Mouse (Mus musculus) liver, embryonic 16.5 days (tissue): ENCODE measurements around the gene Kantr. TPM values are rescaled to one million over a fixed set of nuclear protein-coding genes. Genes with fewer than 3 reads are reported as not detected.

Experiments used
- ATAC-seq: fragments of 200-750 bp; cut with Nextera tagmentation; 2 replicates; pipeline ENCODE4 v1.8.0; 2017; ENCODE audit warnings: low read depth, mild to moderate bottlenecking, moderate number of reproducible peaks, moderate library complexity
- H3K27ac ChIP-seq: fragments of 300-500 bp; sonication (generic); 2 replicates; pipeline ENCODE4 v1.5.1; 2014; ENCODE audit warnings: mild to moderate bottlenecking, low read length
- H3K27me3 ChIP-seq: fragments of 300-500 bp; sonication (generic); 2 replicates; pipeline ENCODE4 v1.6.1; 2014; ENCODE audit warnings: low read depth, low read length, mixed read lengths; ENCODE audit not compliant: control insufficient read depth, insufficient read depth
- H3K36me3 ChIP-seq: fragments of 300-500 bp; sonication (generic); 2 replicates; pipeline ENCODE4 v1.6.1; 2014; ENCODE audit warnings: mild to moderate bottlenecking; ENCODE audit not compliant: control insufficient read depth, insufficient read depth
- H3K4me1 ChIP-seq: fragments of 300-500 bp; sonication (generic); 2 replicates; pipeline ENCODE4 v1.6.1; 2014; ENCODE audit warnings: low read depth, low read length, mixed read lengths; ENCODE audit not compliant: control insufficient read depth
- H3K4me2 ChIP-seq: fragments of 300-500 bp; sonication (generic); 2 replicates; pipeline ENCODE4 v1.6.1; 2014; ENCODE audit warnings: low read depth, low read length, mixed read lengths
- H3K4me3 ChIP-seq: fragments of 300-500 bp; sonication (generic); 2 replicates; pipeline ENCODE4 v1.5.1; 2014; ENCODE audit warnings: low read depth, mild to moderate bottlenecking, low read length
- H3K9ac ChIP-seq: fragments of 300-500 bp; sonication (generic); 2 replicates; pipeline ENCODE4 v1.6.1; 2014; ENCODE audit warnings: low read depth, low read length
- H3K9me3 ChIP-seq: fragments of 300-500 bp; sonication (generic); replicated peaks from 2 replicates; pipeline ENCODE4 v1.6.1; 2016; ENCODE audit warnings: low read length; ENCODE audit not compliant: control insufficient read depth
- WGBS: fragments of 180-500 bp; shearing (Covaris S2); extraction: QIAGEN DNeasy Blood & Tissue Kit; methylation state at CpG from one replicate; pipeline ENCODE4 v1.1.7; 2014; ENCODE audit not compliant: insufficient replicate concordance; 5-methylcytosine and 5-hydroxymethylcytosine counted together
- polyA plus RNA-seq: library from polyadenylated mRNA; unstranded; fragments of >200 nt; fragmentation: Nextera tagmentation; extraction: Ambion mirVana; gene quantifications from 2 replicates; pipeline ENCODE4 v1.2.1, GENCODE M21; 2015

Kantr gene
- 2.8 and 3.4 TPM in 2 replicates for polyA plus RNA-seq

DNA sequence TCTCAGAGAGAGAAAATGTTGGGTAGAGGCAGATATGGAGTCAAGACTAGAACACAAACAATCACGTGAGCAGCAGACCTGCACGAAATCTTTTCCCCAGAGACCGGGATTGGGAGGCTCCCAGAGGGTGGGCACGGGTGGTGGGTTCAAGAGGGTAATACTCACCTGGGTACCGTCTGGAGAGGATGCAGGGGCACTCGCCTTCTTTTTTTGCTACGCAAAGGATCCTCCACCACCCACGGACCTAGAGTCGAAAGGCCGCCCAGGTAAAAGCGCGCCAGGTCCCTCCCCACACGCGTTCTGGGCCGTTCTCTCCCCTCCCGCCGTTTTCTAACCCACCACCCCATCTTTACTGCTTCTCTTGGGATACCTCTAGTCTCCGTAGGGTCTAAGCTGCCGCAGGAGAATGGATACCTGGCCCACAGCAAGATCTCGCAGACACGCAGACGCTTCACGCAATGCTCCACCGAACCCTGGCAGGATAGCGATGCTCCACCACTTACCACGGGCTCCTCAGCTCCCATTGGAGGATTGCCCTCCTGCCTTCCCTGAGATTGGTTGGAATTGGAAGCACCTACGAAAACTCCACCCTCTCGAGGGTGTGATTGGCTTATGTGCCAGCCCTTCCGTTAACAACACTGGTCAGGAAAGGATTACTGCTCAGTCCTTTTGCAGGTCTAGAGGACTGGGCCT, at the start of gene Kantr:
Kantr (minus strand) TSS at position 500 of the 693 bp plus-strand sequence.
- peak within 1 kb of the TSS; percentile 37; the same call in 1 of the 2 replicates for H3K27ac ChIP-seq
- WGBS = 9% methylated on average over 29 of the region's 29 CpGs

DNA sequence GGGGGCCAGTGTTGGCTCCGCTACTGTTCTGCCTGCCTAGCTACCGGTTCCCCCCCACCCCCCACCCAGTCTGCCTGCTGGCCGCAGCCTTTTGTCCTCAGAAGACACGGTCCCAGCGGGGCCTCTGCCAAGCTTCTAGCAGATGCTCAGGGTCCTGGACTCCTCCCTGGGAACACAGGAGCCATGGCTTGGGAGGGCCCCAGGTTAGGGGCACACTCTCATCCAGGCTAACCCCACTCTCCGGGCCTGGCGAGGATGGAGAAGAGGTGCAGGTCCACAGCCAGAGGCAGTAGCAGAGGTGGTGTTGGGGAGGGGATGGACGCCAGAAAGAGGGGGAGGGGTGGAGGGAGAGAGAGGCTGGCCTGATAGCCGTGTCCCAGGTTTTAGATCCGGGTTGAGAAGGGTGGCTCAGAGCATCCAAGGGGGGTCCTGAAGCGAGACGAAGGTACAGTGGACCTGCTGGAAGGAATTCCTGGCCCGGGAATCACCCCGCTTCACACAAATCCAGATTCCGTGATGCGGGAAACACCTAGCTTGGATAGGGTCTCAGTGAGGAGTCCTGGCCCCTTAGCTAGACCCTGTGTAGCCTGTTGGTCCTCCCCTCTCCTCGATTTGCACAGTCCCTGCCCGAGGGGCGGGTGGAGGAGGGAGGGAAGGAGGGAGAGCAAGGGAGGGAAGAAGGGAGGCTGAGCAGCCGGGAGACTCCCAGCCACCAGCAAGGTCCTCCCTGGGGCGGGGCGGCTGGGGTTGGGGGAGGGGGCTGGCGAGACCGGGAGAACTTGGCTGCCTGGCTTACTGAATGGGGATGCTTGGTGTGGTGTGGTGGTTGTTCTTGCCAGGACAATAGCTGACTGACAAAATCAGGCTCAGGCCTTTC, 41.3 kb upstream of the Kantr start, which contains the start of gene Gpr173:
Gpr173 (minus strand) TSS at position 308 of the 877 bp plus-strand sequence.
- Histone ChIP-seq H3K4me3 (peak within 1 kb of the TSS; percentile 22), H3K9ac (no peak within 1 kb of the TSS), H3K9me3 (no peaks in the 10 kb centered on the region), H3K27me3 (peaks cover 18% of the 10 kb centered on the region; the same call in 1 of the 2 replicates), H3K36me3 (no peaks in the 10 kb centered on the region), H3K4me2 (0 out of 2 replicates have a peak within 1 kb of the TSS, but pooled peaks have one; percentile 3), H3K27ac (no peak within 1 kb of the TSS), H3K4me1 (no peaks in the 10 kb centered on the region)
- peak; percentile 43; the same call in 1 of the 2 replicates for ATAC-seq
- 23% methylated on average over 21 of the region's 24 CpGs for WGBS

More for the DNA sequence above, at the start of gene Kantr:
- Histone ChIP-seq H3K27me3 (no peaks in the 10 kb centered on the region; the same call in 1 of the 2 replicates), H3K4me3 (peak within 1 kb of the TSS; percentile 71), H3K4me1 (peaks cover 8% of the 10 kb centered on the region; the same call in 1 of the 2 replicates), H3K9me3 (no peaks in the 10 kb centered on the region), H3K36me3 (no peaks in the 10 kb centered on the region), H3K9ac (peak within 1 kb of the TSS; percentile 63), H3K4me2 (peak within 1 kb of the TSS; percentile 77)
- peak; percentile 100 for ATAC-seq

DNA sequence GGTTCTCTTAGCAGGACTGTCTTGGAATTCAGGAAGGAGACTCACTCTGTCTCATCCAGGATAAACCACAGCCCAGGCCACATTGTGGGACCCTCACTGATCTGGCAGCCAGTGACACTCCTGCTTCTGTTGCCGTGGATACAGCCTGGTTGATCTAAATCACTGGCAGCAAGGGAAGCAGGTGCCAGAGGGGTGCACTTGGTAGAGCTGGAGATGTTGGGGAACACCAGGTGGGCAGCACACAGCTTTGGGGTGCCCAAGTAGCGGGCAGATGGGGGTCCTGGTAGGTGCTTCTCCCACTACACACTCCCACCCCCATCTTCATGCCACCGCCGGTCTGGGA, 40.7 kb upstream of the Kantr start:
- no peak overlapping the region for H3K4me2 ChIP-seq
- no peak for ATAC-seq

DNA sequence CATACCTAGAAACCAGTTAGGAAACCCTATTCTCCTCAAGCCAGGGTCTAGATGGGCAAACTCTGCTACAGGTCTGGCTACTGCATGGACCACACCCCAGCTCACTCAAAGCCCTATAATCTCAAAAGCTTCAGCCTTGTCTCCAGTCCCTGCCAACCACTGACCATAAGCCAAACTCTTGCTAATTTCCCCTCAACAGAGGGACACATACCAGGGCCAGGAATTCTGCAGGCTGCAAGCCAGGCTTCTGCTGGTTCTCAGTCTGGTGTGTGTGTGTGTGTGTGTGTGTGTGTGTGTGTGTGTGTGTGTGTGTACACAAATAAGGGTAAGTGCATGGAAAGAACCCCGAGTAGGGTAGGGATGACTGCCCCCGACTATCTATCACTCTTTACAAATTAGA, 39.1 kb upstream of the Kantr start:
- 47% methylated on average over 2 of the region's 2 CpGs for WGBS
- H3K36me3 ChIP-seq = no peaks in the 10 kb centered on the region
- H3K9ac ChIP-seq = no peak overlapping the region
- no peak overlapping the region for H3K27ac ChIP-seq
- H3K27me3 ChIP-seq = peaks cover 18% of the 10 kb centered on the region; the same call in 1 of the 2 replicates
- no peaks in the 10 kb centered on the region for H3K4me1 ChIP-seq
- no peaks in the 10 kb centered on the region for H3K9me3 ChIP-seq
- no peak for ATAC-seq
- H3K4me2 ChIP-seq = no peak overlapping the region
- no peak overlapping the region for H3K4me3 ChIP-seq

More for the DNA sequence above, 40.7 kb upstream of the Kantr start:
- 36% methylated on average over 4 of the region's 4 CpGs for WGBS
- Histone ChIP-seq H3K27ac (no peak overlapping the region), H3K4me1 (no peaks in the 10 kb centered on the region), H3K9ac (no peak overlapping the region), H3K27me3 (peaks cover 18% of the 10 kb centered on the region; the same call in 1 of the 2 replicates), H3K4me3 (peak overlapping the region; percentile 22; the same call in 1 of the 2 replicates), H3K36me3 (no peaks in the 10 kb centered on the region), H3K9me3 (no peaks in the 10 kb centered on the region)

DNA sequence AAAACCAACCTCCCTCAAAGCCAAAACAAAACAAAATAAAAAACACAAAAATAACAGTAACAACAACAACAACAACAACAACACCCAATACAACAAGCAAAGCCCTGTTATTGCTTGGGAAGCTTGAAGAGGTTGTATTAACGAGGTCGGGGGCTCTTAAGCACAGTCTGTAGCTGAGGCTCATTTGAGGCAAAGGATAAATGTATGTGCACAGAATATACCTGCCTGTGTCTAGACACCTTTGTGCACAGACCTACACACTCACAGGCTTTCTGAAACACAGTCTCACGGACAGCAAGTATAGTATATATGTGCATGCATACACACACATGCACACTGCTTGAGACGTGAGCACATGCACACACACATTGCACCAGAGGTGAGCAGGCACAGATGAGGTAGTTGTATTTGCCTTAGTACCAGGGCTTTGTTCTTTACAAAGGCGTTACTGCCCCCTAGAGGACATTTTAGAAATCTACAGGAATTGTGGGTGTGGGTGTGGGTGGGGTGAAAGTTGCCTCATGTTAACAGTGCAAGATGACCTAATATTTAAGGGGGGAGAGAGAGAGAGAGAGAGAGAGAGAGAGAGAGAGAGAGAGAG, 25.4 kb upstream of the Kantr start:
- WGBS = 21% methylated on average over 5 of the region's 5 CpGs
- H3K27me3 ChIP-seq = peaks cover 5% of the 10 kb centered on the region; the same call in 1 of the 2 replicates
- no peak overlapping the region for H3K4me3 ChIP-seq
- no peaks in the 10 kb centered on the region for H3K4me1 ChIP-seq
- H3K36me3 ChIP-seq = no peaks in the 10 kb centered on the region
- H3K9ac ChIP-seq = no peak overlapping the region
- no peak overlapping the region for H3K4me2 ChIP-seq
- peak; percentile 61; the same call in 1 of the 2 replicates for ATAC-seq
- H3K9me3 ChIP-seq = no peaks in the 10 kb centered on the region
- no peak overlapping the region for H3K27ac ChIP-seq

DNA sequence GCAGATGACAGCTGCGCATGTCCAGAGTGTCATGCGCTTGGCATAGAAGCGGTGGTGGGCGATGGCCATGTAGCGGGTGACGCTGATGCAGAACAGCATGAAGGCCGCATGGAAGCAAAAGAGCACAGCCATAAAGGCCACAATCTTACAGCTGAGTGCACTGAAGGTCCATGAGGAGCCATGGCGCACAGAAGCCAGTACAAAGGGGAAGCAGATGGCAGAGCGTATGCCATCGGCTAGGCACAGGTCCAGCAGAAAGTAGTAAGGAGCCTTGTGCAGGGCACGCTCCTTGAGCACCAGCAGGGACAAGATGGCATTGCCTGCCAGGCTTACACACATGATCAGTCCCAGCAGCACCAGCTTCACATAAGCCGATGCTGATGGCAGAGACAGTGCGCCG, 19.7 kb upstream of the Kantr start:
- Histone ChIP-seq H3K4me1 (no peaks in the 10 kb centered on the region; the same call in 1 of the 2 replicates), H3K9me3 (no peaks in the 10 kb centered on the region), H3K27ac (no peak overlapping the region), H3K27me3 (peaks cover 12% of the 10 kb centered on the region; the same call in 1 of the 2 replicates), H3K4me2 (no peak overlapping the region), H3K9ac (no peak overlapping the region), H3K36me3 (no peaks in the 10 kb centered on the region), H3K4me3 (no peak overlapping the region)
- 86% methylated on average over 14 of the region's 14 CpGs for WGBS
- no peak for ATAC-seq

DNA sequence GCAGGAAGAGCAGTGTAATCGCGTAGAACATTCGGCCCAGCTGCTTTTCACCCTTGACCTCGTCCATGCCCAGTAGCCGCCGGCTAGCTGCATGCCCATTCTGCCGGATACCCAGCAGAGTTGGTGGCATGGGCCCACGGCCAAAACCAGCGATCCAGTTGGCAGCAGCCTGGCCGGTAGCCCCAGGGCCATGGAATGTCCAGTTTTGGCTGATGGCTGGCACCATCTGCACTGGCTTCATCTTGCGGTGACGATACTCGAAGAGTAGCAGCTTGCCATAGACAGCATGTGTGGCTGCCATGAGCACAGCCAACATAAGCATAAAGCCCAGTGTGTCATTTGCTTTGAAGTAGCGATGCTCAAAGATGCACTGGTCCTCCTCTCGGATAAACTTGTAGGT, 19.3 kb upstream of the Kantr start:
- Histone ChIP-seq H3K4me3 (no peak overlapping the region), H3K4me2 (no peak overlapping the region), H3K27ac (no peak overlapping the region), H3K9ac (no peak overlapping the region), H3K36me3 (no peaks in the 10 kb centered on the region), H3K27me3 (peaks cover 12% of the 10 kb centered on the region; the same call in 1 of the 2 replicates), H3K9me3 (no peaks in the 10 kb centered on the region), H3K4me1 (no peaks in the 10 kb centered on the region; the same call in 1 of the 2 replicates)
- ATAC-seq = no peak
- WGBS = 78% methylated on average over 15 of the region's 15 CpGs

DNA sequence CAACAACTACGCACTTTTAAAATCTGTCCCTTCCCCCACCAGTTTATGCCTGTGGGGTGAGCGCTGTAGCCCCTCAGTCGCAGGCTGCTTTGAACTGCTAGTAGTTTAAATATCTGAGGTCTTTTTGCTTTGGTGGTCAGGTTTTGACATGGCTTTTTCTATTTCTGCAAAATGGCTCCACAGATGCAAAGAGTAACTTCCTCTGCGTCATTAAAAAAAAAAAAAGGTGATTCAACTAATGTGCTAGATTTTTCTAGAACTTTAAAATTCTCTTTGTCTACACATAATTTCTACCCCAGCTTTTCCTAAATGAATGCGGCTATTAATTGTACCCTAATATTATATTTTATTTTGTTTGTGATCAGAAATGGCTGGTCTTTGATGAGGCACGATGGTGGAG, 15.6 kb upstream of the Kantr start:
- Histone ChIP-seq H3K27me3 (peaks cover 10% of the 10 kb centered on the region; the same call in 1 of the 2 replicates), H3K36me3 (no peaks in the 10 kb centered on the region), H3K4me1 (no peaks in the 10 kb centered on the region; the same call in 1 of the 2 replicates), H3K4me2 (peak overlapping the region; percentile 77), H3K4me3 (peak overlapping the region; percentile 63), H3K9me3 (no peaks in the 10 kb centered on the region), H3K27ac (peak overlapping the region; percentile 55; the same call in 1 of the 2 replicates), H3K9ac (peak overlapping the region; percentile 28)
- 26% methylated on average over 6 of the region's 6 CpGs for WGBS
- ATAC-seq = no peak
